In the genomic region with DNA sequence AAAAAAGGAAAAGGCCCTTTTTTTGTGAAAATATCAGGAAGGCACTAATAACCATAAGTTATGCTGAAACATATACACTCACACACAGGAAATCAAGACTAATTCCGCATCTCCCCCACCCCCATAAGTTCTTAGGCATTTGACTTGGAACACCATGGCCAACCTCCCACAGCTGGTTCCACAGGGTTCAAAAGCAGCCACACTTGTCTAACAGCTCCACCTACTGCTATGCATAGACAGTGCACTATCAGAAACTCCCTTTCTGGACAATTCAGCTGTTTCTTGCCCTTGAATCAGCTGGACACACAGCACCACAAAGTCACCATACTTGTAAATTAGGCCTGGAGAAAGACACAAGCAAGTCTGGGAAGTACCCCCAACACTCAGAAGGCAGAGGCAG, we compare ENCODE assay signal across 13 mouse cellular contexts. TPM values are rescaled to one million over a fixed set of nuclear protein-coding genes. Genes with fewer than 3 reads are reported as not detected.
DNase-seq lines count a peak whose midpoint lies in the region; ATAC-seq and TF ChIP-seq lines count a peak whose summit lies in the region.
"Had no signal": no experiment of that assay in that cellular context is flagged by ENCODE, and none has a peak within 500 bp of the region (broad histone marks: within the 10 kb centered on the region; RNA-seq: fewer than 3 reads in every experiment).

No protein-coding gene starts in this region.

- peak; percentile 66 for TF ChIP-seq CTCF in layer of hippocampus, adult 2 months (conservative IDR thresholded peaks at IDR 0.05)
- peak; percentile 55 for TF ChIP-seq CTCF in ES-Bruce4 (IDR thresholded peaks at IDR 0.05; ENCODE audit: low read depth, low read length)

- no peak for TF ChIP-seq POLR2A in ES-Bruce4 (IDR thresholded peaks at IDR 0.05; ENCODE audit: insufficient read depth, low read length)

- no peaks in the 10 kb centered on the region for H3K9me3 ChIP-seq in ES-Bruce4 (replicated peaks; ENCODE audit: control insufficient read depth, insufficient read depth, low read length, poor library complexity, severe bottlenecking)
- H3K9me3 ChIP-seq: forebrain, embryonic 15.5 days; hindbrain, embryonic 10.5 days; liver, embryonic 15.5 days had no signal

- H3K27ac ChIP-seq in layer of hippocampus, adult 2 months: no peak overlapping the region
- H3K27ac ChIP-seq in ES-Bruce4 (ENCODE audit: insufficient read depth, low read length): no peak overlapping the region
- H3K27ac ChIP-seq: forebrain, embryonic 15.5 days; hindbrain, embryonic 10.5 days; liver, embryonic 15.5 days had no signal

- peak; percentile 80 for ATAC-seq in common myeloid progenitor, adult 5-6 weeks (replicated peaks; ENCODE audit: low read depth, poor library complexity, severe bottlenecking)
- ATAC-seq in inflammation-experienced regulatory T-cells, adult 6 months: no peak
- ATAC-seq: forebrain, embryonic 15.5 days had no signal

- no peak for TF ChIP-seq EP300 in ES-Bruce4 (IDR thresholded peaks at IDR 0.05; ENCODE audit: insufficient read depth, low read depth, low read length)

- DNase-seq in layer of hippocampus, adult 2 months (ENCODE audit: low spot score in 2 of 2): no peak
- no peak for DNase-seq in layer of hippocampus, postnatal 36 days
- peak; percentile 34 for DNase-seq in lung, postnatal 10 days
- DNase-seq in yolk sac, embryonic 10.5 days (ENCODE audit: low spot score): no peak
- DNase-seq in gastrocnemius, adult 18-20 months (ENCODE audit: low spot score): no peak
- DNase-seq: adrenal gland, adult 2 months; right cerebral cortex, postnatal 14 days had no signal

- no peaks in the 10 kb centered on the region for H3K27me3 ChIP-seq in ES-Bruce4 (ENCODE audit: control insufficient read depth, insufficient read depth, low read length, poor library complexity, severe bottlenecking)
- H3K27me3 ChIP-seq: forebrain, embryonic 15.5 days; liver, embryonic 15.5 days had no signal

- H3K36me3 ChIP-seq in ES-Bruce4 (ENCODE audit: control insufficient read depth, insufficient read depth, low read length, poor library complexity, severe bottlenecking): peaks cover 14% of the 10 kb centered on the region

- no peaks in the 10 kb centered on the region for H3K4me1 ChIP-seq in ES-Bruce4 (ENCODE audit: control insufficient read depth, insufficient read depth, low read length)
- H3K4me1 ChIP-seq: forebrain, embryonic 15.5 days; hindbrain, embryonic 10.5 days; liver, embryonic 15.5 days had no signal

- no peak overlapping the region for H3K4me3 ChIP-seq in layer of hippocampus, adult 2 months
- H3K4me3 ChIP-seq in ES-Bruce4 (ENCODE audit: low read depth, low read length): no peak overlapping the region
- H3K4me3 ChIP-seq: forebrain, embryonic 15.5 days; hindbrain, embryonic 10.5 days; liver, embryonic 15.5 days had no signal

- no peak overlapping the region for H3K9ac ChIP-seq in ES-Bruce4 (ENCODE audit: low read depth, poor library complexity, severe bottlenecking)
- H3K9ac ChIP-seq: forebrain, embryonic 15.5 days; liver, embryonic 15.5 days had no signal

RNA-seq across cellular contexts. Expression of gene Vps13d, which starts 33.6 kb away (rescaled TPM):
- total RNA-seq in layer of hippocampus, adult 2 months (2021): 10 to 100 TPM; 69.1 to 75.6 TPM
- total RNA-seq in layer of hippocampus, postnatal 36 days (2021): 10 to 100 TPM; 66.2 to 71.8 TPM
- 15.6 and 16.1 TPM in 2 replicates for polyA plus RNA-seq in ES-Bruce4 (2011; ENCODE audit: insufficient read depth, insufficient read length, low read depth, missing spikeins)
- 26.6 and 41.7 TPM in 2 replicates for total RNA-seq in common myeloid progenitor, adult 5-6 weeks (2017)
- 10 to 100 TPM; 10.6 to 27.5 (median 19.6) TPM for polyA plus RNA-seq in inflammation-experienced regulatory T-cells, adult 6 months (2017; shearing (Covaris generic))
- 10 to 100 TPM; 28.7 to 34.3 TPM for total RNA-seq in gastrocnemius, adult 18-20 months (2021)
